Mouse (Mus musculus) hindbrain, embryonic 12.5 days (tissue): ENCODE data around the gene Hmga2. TPM values are rescaled to one million over a fixed set of nuclear protein-coding genes. Genes with fewer than 3 reads are reported as not detected.

Experiments used
- ATAC-seq: fragments of 200-750 bp; cut with Nextera tagmentation; 2 replicates; pipeline ENCODE4 v1.8.0; 2017; ENCODE audit warnings: moderate TSS enrichment; ENCODE audit not compliant: low FRiP score
- H3K27ac ChIP-seq: fragments of 300-500 bp; sonication (generic); 2 replicates; pipeline ENCODE4 v1.5.1; 2016; ENCODE audit warnings: mild to moderate bottlenecking
- H3K27me3 ChIP-seq: fragments of 300-500 bp; sonication (generic); 2 replicates; pipeline ENCODE4 v1.6.1; 2016; ENCODE audit warnings: mild to moderate bottlenecking
- H3K36me3 ChIP-seq: fragments of 300-500 bp; sonication (generic); 2 replicates; pipeline ENCODE4 v1.6.1; 2016; ENCODE audit warnings: mild to moderate bottlenecking
- H3K4me1 ChIP-seq: fragments of 300-500 bp; sonication (generic); 2 replicates; pipeline ENCODE4 v1.6.1; 2016
- H3K4me2 ChIP-seq: fragments of 300-500 bp; sonication (generic); replicated peaks from 2 replicates; pipeline ENCODE4 v1.6.1; 2016; ENCODE audit warnings: mild to moderate bottlenecking
- H3K4me3 ChIP-seq: fragments of 300-500 bp; sonication (generic); 2 replicates; pipeline ENCODE4 v1.5.1; 2016; ENCODE audit warnings: mild to moderate bottlenecking
- H3K9ac ChIP-seq: fragments of 300-500 bp; sonication (generic); 2 replicates; pipeline ENCODE4 v1.6.1; 2016; ENCODE audit warnings: mild to moderate bottlenecking, moderate library complexity
- H3K9me3 ChIP-seq: fragments of 300-500 bp; sonication (generic); replicated peaks from 2 replicates; pipeline ENCODE4 v1.6.1; 2016; ENCODE audit warnings: mild to moderate bottlenecking
- WGBS: fragments of 180-500 bp; shearing (Covaris S2); methylation state at CpG from one replicate; pipeline ENCODE4 v1.1.7; 2016; 5-methylcytosine and 5-hydroxymethylcytosine counted together
- polyA plus RNA-seq: library from polyadenylated mRNA; unstranded; fragments of >200 nt; fragmentation: Nextera tagmentation; extraction: Ambion mirVana; gene quantifications from 2 replicates; pipeline ENCODE4 v1.2.1, GENCODE M21; 2016

Gene Hmga2
- polyA plus RNA-seq, 1 experiment from 2014 or later = 26.5 TPM

- Histone ChIP-seq H3K4me1 (peaks cover 16% of the 10 kb centered on the region), H3K9me3 (no peaks in the 10 kb centered on the region), H3K9ac (no peak overlapping the region), H3K27ac (no peak overlapping the region), H3K27me3 (no peaks in the 10 kb centered on the region), H3K36me3 (peaks cover 8% of the 10 kb centered on the region; the same call in 1 of the 2 replicates), H3K4me2 (no peak overlapping the region), H3K4me3 (no peak overlapping the region)
- WGBS = 74% methylated on average over 5 of the region's 5 CpGs
- no peak for ATAC-seq
These were observed 11.1 kb downstream of the Hmga2 start for GRCm38 (mm10) chr10:120465121-120465520.

- H3K9ac ChIP-seq = no peak overlapping the region
- H3K36me3 ChIP-seq = no peaks in the 10 kb centered on the region; the same call in 1 of the 2 replicates
- 27% methylated on average over 5 of the region's 5 CpGs for WGBS
- no peak overlapping the region for H3K4me3 ChIP-seq
- no peaks in the 10 kb centered on the region for H3K27me3 ChIP-seq
- peak overlapping the region; percentile 6; the same call in 1 of the 2 replicates for H3K4me2 ChIP-seq
- H3K27ac ChIP-seq = peak overlapping the region; percentile 49; the same call in 1 of the 2 replicates
- H3K9me3 ChIP-seq = no peaks in the 10 kb centered on the region
- no peak for ATAC-seq
- peaks cover 16% of the 10 kb centered on the region for H3K4me1 ChIP-seq
These were observed 14.5 kb downstream of the Hmga2 start for GRCm38 (mm10) chr10:120461769-120462168.

GRCm38 (mm10) chr10:120461301-120461700 lies 15.0 kb downstream of the Hmga2 start:
- Histone ChIP-seq H3K36me3 (no peaks in the 10 kb centered on the region; the same call in 1 of the 2 replicates), H3K27ac (peak overlapping the region; percentile 49; the same call in 1 of the 2 replicates), H3K4me2 (no peak overlapping the region), H3K9ac (no peak overlapping the region), H3K4me1 (peaks cover 16% of the 10 kb centered on the region), H3K4me3 (no peak overlapping the region), H3K27me3 (no peaks in the 10 kb centered on the region), H3K9me3 (no peaks in the 10 kb centered on the region)
- 72% methylated on average over 5 of the region's 5 CpGs for WGBS
- no peak for ATAC-seq

GRCm38 (mm10) chr10:120458866-120459265 lies 17.4 kb downstream of the Hmga2 start:
- WGBS = 93% methylated on average over 8 of the region's 8 CpGs
- Histone ChIP-seq H3K27ac (no peak overlapping the region), H3K27me3 (no peaks in the 10 kb centered on the region), H3K4me2 (no peak overlapping the region), H3K9me3 (no peaks in the 10 kb centered on the region), H3K4me1 (peaks cover 16% of the 10 kb centered on the region), H3K9ac (no peak overlapping the region), H3K36me3 (peaks cover 6% of the 10 kb centered on the region; the same call in 1 of the 2 replicates), H3K4me3 (no peak overlapping the region)
- ATAC-seq = no peak

- Histone ChIP-seq H3K4me1 (peaks cover 18% of the 10 kb centered on the region), H3K27me3 (no peaks in the 10 kb centered on the region), H3K4me2 (peak overlapping the region; percentile 35), H3K9me3 (no peaks in the 10 kb centered on the region), H3K9ac (no peak overlapping the region), H3K36me3 (0 out of 2 replicates have a peak, but pooled peaks cover 5% of the 10 kb centered on the region), H3K4me3 (no peak overlapping the region), H3K27ac (peak overlapping the region; percentile 66)
- ATAC-seq = no peak
- 52% methylated on average over 19 of the region's 19 CpGs for WGBS
These were observed 26.5 kb downstream of the Hmga2 start for GRCm38 (mm10) chr10:120449661-120450284.

GRCm38 (mm10) chr10:120446799-120447198 lies 29.5 kb downstream of the Hmga2 start:
- Histone ChIP-seq H3K36me3 (no peaks in the 10 kb centered on the region), H3K27me3 (no peaks in the 10 kb centered on the region), H3K9me3 (no peaks in the 10 kb centered on the region), H3K4me2 (no peak overlapping the region), H3K27ac (no peak overlapping the region), H3K9ac (no peak overlapping the region), H3K4me1 (peaks cover 13% of the 10 kb centered on the region), H3K4me3 (no peak overlapping the region)
- no peak for ATAC-seq
- WGBS = 92% methylated on average over 6 of the region's 6 CpGs

- no peak overlapping the region for H3K9ac ChIP-seq
- H3K27ac ChIP-seq = no peak overlapping the region
- H3K27me3 ChIP-seq = no peaks in the 10 kb centered on the region
- no peak overlapping the region for H3K4me3 ChIP-seq
- H3K36me3 ChIP-seq = no peaks in the 10 kb centered on the region
- H3K9me3 ChIP-seq = no peaks in the 10 kb centered on the region
- 82% methylated on average over 9 of the region's 9 CpGs for WGBS
- ATAC-seq = no peak
- H3K4me1 ChIP-seq = peaks cover 19% of the 10 kb centered on the region
- H3K4me2 ChIP-seq = no peak overlapping the region
These were observed 30.1 kb downstream of the Hmga2 start for GRCm38 (mm10) chr10:120446206-120446605.

GRCm38 (mm10) chr10:120444463-120445070 lies 31.7 kb downstream of the Hmga2 start:
- Histone ChIP-seq H3K9ac (no peak overlapping the region), H3K27ac (no peak overlapping the region), H3K36me3 (no peaks in the 10 kb centered on the region), H3K4me3 (no peak overlapping the region), H3K4me2 (no peak overlapping the region), H3K4me1 (peaks cover 17% of the 10 kb centered on the region), H3K9me3 (no peaks in the 10 kb centered on the region), H3K27me3 (no peaks in the 10 kb centered on the region)
- ATAC-seq = no peak
- WGBS = 81% methylated on average over 9 of the region's 9 CpGs

GRCm38 (mm10) chr10:120443757-120444311 lies 32.4 kb downstream of the Hmga2 start:
- Histone ChIP-seq H3K9me3 (no peaks in the 10 kb centered on the region), H3K27me3 (no peaks in the 10 kb centered on the region), H3K4me1 (peaks cover 10% of the 10 kb centered on the region), H3K27ac (no peak overlapping the region), H3K36me3 (no peaks in the 10 kb centered on the region), H3K4me3 (no peak overlapping the region), H3K9ac (no peak overlapping the region), H3K4me2 (no peak overlapping the region)
- WGBS = 79% methylated on average over 10 of the region's 10 CpGs
- no peak for ATAC-seq

GRCm38 (mm10) chr10:120441254-120441653 lies 35.0 kb downstream of the Hmga2 start:
- 38% methylated on average over 11 of the region's 11 CpGs for WGBS
- Histone ChIP-seq H3K4me3 (no peak overlapping the region), H3K9ac (no peak overlapping the region), H3K27me3 (no peaks in the 10 kb centered on the region), H3K9me3 (no peaks in the 10 kb centered on the region), H3K27ac (no peak overlapping the region), H3K36me3 (no peaks in the 10 kb centered on the region), H3K4me1 (peaks cover 9% of the 10 kb centered on the region; the same call in 1 of the 2 replicates), H3K4me2 (no peak overlapping the region)
- ATAC-seq = no peak

GRCm38 (mm10) chr10:120434433-120434832 lies 41.8 kb downstream of the Hmga2 start:
- Histone ChIP-seq H3K9me3 (no peaks in the 10 kb centered on the region), H3K4me3 (no peak overlapping the region), H3K36me3 (no peaks in the 10 kb centered on the region), H3K4me2 (no peak overlapping the region), H3K27ac (no peak overlapping the region), H3K27me3 (no peaks in the 10 kb centered on the region), H3K9ac (no peak overlapping the region), H3K4me1 (peaks cover 21% of the 10 kb centered on the region)
- WGBS = 50% methylated on average over 7 of the region's 7 CpGs
- no peak for ATAC-seq

- Histone ChIP-seq H3K4me1 (peaks cover 29% of the 10 kb centered on the region), H3K9me3 (no peaks in the 10 kb centered on the region), H3K4me2 (no peak overlapping the region), H3K27ac (no peak overlapping the region), H3K36me3 (no peaks in the 10 kb centered on the region), H3K9ac (no peak overlapping the region), H3K4me3 (no peak overlapping the region), H3K27me3 (no peaks in the 10 kb centered on the region)
- WGBS = 39% methylated on average over 4 of the region's 5 CpGs
- no peak for ATAC-seq
These were observed 42.8 kb downstream of the Hmga2 start for GRCm38 (mm10) chr10:120433463-120433815.
